Mouse (Mus musculus) liver, embryonic 13.5 days (tissue): Measurements from ENCODE around the gene Denr. TPM values are rescaled to one million over a fixed set of nuclear protein-coding genes. Genes with fewer than 3 reads are reported as not detected.

Experiments
- ATAC-seq: fragments of 200-750 bp; cut with Nextera tagmentation; 2 replicates; pipeline ENCODE4 v1.8.0; 2017; ENCODE audit warnings: low read depth, mild to moderate bottlenecking, moderate number of reproducible peaks, moderate library complexity
- DNase-seq: peaks from one replicate; pipeline ENCODE4 v3.0.0; 2022
- H3K27ac ChIP-seq: fragments of 300-500 bp; sonication (generic); 2 replicates; pipeline ENCODE4 v1.5.1; 2015; ENCODE audit warnings: moderate library complexity, mild to moderate bottlenecking, inconsistent platforms
- H3K27me3 ChIP-seq: fragments of 300-500 bp; sonication (generic); 2 replicates; pipeline ENCODE4 v1.6.1; 2015; ENCODE audit warnings: mild to moderate bottlenecking, inconsistent platforms
- H3K36me3 ChIP-seq: fragments of 300-500 bp; sonication (generic); 2 replicates; pipeline ENCODE4 v1.6.1; 2015; ENCODE audit warnings: mild to moderate bottlenecking, inconsistent platforms
- H3K4me1 ChIP-seq: fragments of 300-500 bp; sonication (generic); replicated peaks from 2 replicates; pipeline ENCODE4 v1.6.1; 2015; ENCODE audit warnings: inconsistent platforms
- H3K4me2 ChIP-seq: fragments of 300-500 bp; sonication (generic); 2 replicates; pipeline ENCODE4 v1.6.1; 2015; ENCODE audit warnings: inconsistent platforms, mild to moderate bottlenecking, moderate library complexity
- H3K4me3 ChIP-seq: fragments of 300-500 bp; sonication (generic); replicated peaks from 2 replicates; pipeline ENCODE4 v1.5.1; 2015; ENCODE audit warnings: mild to moderate bottlenecking, inconsistent platforms
- H3K9ac ChIP-seq: fragments of 300-500 bp; sonication (generic); 2 replicates; pipeline ENCODE4 v1.6.1; 2015; ENCODE audit warnings: mild to moderate bottlenecking, inconsistent platforms
- H3K9me3 ChIP-seq: fragments of 300-500 bp; sonication (generic); replicated peaks from 2 replicates; pipeline ENCODE4 v1.6.1; 2016; ENCODE audit warnings: inconsistent platforms
- WGBS: fragments of 180-500 bp; shearing (Covaris S2); methylation state at CpG from one replicate; pipeline ENCODE4 v1.1.7; 2015; ENCODE audit not compliant: insufficient replicate concordance; 5-methylcytosine and 5-hydroxymethylcytosine counted together
- polyA plus RNA-seq: library from polyadenylated mRNA; unstranded; fragments of >200 nt; fragmentation: Nextera tagmentation; extraction: Ambion mirVana; gene quantifications from 2 replicates; pipeline ENCODE4 v1.2.1, GENCODE M21; 2015

Denr gene
- 79.0 and 103 TPM in 2 replicates for polyA plus RNA-seq

GRCm38 (mm10) chr5:123906976-123907630 is at the start of gene Denr:
Denr (plus strand) TSS chr5:123907175.
- H3K27me3 ChIP-seq: no peaks in the 10 kb centered on the region
- under 1% methylated on average over 59 of the region's 61 CpGs for WGBS
- peak; percentile 94 for ATAC-seq
- H3K9ac ChIP-seq: peak within 1 kb of the TSS; percentile 98
- H3K36me3 ChIP-seq: peaks cover 30% of the 10 kb centered on the region
- peak within 1 kb of the TSS; percentile 97 for H3K4me2 ChIP-seq
- peak; percentile 99 for DNase-seq
- peaks cover 33% of the 10 kb centered on the region for H3K4me1 ChIP-seq
- H3K4me3 ChIP-seq: peak within 1 kb of the TSS; percentile 95
- H3K9me3 ChIP-seq: no peaks in the 10 kb centered on the region
- H3K27ac ChIP-seq: peak within 1 kb of the TSS; percentile 80

DNA sequence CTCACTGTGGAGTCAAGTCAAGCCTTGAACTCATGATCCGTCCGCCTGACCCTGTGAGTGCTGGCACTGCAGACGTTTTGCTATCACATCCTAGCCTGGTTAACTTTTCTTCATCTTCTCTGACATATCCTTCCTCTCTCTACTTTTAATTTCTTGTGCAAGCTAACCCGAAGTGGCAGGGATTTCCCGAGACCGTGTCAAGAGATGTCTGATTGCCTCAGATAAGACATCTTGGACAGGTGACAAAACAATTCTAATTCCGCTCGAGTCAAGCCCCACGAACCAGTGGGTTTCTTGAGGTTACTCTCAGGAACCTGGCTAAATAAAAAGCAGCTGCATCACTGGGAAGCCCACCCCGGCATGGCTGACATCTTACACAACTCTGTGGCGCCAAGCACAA is 48.2 kb upstream of the Denr start:
- Histone ChIP-seq H3K4me2 (no peak overlapping the region), H3K4me3 (no peak overlapping the region), H3K27me3 (no peaks in the 10 kb centered on the region), H3K36me3 (no peaks in the 10 kb centered on the region), H3K9ac (no peak overlapping the region), H3K4me1 (peaks cover 12% of the 10 kb centered on the region; the same call in 1 of the 2 replicates), H3K27ac (no peak overlapping the region), H3K9me3 (no peaks in the 10 kb centered on the region; the same call in 1 of the 2 replicates)
- no peak for ATAC-seq
- no peak for DNase-seq
- 42% methylated on average over 11 of the region's 11 CpGs for WGBS

DNA sequence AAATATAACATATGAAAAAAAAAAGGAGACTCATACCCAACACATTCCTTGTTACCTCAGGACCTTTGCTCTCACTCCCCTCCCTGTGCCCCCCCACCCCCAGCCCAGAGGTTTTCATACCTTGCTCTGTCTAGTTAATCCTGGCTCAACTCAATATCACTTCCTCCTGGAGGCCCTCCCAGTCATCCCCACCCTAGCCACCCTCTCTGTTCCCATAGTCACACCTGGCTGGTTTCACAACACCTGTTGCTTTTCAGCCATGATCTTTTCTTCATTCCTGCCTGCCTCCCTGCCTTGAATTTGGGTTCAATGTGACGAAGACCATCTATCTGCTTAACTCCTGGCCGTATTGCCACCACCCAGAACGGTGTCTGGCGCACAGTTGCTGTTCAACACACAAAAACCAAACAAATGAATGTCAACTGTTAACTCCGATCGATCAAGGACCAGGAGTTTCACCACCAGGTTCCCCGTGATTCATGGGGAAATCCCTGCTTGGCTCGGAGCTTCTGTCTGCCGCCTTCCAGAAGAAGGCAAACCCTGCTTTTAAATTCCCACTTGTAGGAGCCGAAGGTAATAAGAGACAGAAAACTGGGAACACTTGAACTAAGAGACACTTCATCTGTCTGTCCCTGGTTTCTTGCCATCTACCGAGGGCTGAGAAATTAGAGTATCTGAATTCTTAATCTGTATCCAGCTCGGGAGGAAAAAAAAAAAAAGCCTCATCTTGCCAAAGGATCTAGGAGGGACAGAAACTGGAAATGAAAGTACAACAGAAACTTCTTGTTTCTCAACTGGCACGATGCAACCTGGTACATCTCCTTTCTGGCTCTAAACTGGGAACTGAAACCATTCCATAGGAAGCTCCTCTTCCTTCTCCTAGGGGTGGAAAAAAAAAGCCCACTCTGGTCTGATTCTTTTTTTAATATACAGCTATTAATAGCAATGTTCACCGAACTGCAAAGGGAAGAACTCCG is 44.3 kb upstream of the Denr start:
- DNase-seq (no peak), ATAC-seq (no peak)
- WGBS: 59% methylated on average over 15 of the region's 15 CpGs
- Histone ChIP-seq H3K4me2 (no peak overlapping the region), H3K27me3 (no peaks in the 10 kb centered on the region), H3K27ac (no peak overlapping the region), H3K4me3 (no peak overlapping the region), H3K4me1 (peaks cover 12% of the 10 kb centered on the region; the same call in 1 of the 2 replicates), H3K9me3 (no peaks in the 10 kb centered on the region), H3K9ac (no peak overlapping the region), H3K36me3 (no peaks in the 10 kb centered on the region)

GRCm38 (mm10) chr5:123863934-123864333 is 43.0 kb upstream of the Denr start:
- no peak overlapping the region for H3K9ac ChIP-seq
- no peaks in the 10 kb centered on the region for H3K27me3 ChIP-seq
- H3K27ac ChIP-seq: no peak overlapping the region
- H3K4me3 ChIP-seq: no peak overlapping the region
- H3K9me3 ChIP-seq: no peaks in the 10 kb centered on the region
- H3K4me1 ChIP-seq: 0 out of 2 replicates have a peak, but pooled peaks cover 7% of the 10 kb centered on the region
- no peak for ATAC-seq
- no peaks in the 10 kb centered on the region for H3K36me3 ChIP-seq
- H3K4me2 ChIP-seq: no peak overlapping the region
- DNase-seq: no peak
- WGBS: 73% methylated on average over 14 of the region's 14 CpGs

DNA sequence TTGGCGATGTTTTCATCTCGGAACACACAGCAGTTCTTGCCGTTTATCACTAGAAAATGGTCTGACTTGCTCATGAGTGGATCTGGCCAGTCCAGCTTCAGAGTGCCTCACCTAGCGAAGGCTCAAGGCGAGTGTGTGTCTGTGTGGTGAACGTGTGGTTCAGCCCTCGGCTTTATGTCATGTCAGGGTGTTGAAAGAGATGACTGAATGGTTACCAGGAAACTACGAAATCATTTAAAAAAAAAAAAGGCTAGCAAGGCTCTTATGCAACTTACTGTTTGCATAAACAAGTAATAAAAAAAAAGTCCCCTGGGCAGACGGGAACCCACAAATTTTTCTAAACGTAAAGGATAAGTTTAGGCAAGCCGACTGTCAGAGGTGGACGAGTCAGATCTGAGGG is 41.6 kb upstream of the Denr start, which contains the start of gene Hcar2:
Gene Hcar2, minus strand, starts transcription at position 135 of the 400 bp plus-strand sequence.
- ATAC-seq (no peak), DNase-seq (no peak)
- H3K27me3 ChIP-seq: no peaks in the 10 kb centered on the region
- no peak within 1 kb of the TSS for H3K4me2 ChIP-seq
- H3K4me3 ChIP-seq: no peak within 1 kb of the TSS
- H3K9me3 ChIP-seq: no peaks in the 10 kb centered on the region
- no peaks in the 10 kb centered on the region for H3K36me3 ChIP-seq
- H3K9ac ChIP-seq: no peak within 1 kb of the TSS
- H3K27ac ChIP-seq: no peak within 1 kb of the TSS
- 0 out of 2 replicates have a peak, but pooled peaks cover 5% of the 10 kb centered on the region for H3K4me1 ChIP-seq
- WGBS: 62% methylated on average over 12 of the region's 12 CpGs

- H3K27ac ChIP-seq: no peak overlapping the region
- DNase-seq (no peak), ATAC-seq (no peak)
- 67% methylated on average over 4 of the region's 4 CpGs for WGBS
- H3K4me1 ChIP-seq: 0 out of 2 replicates have a peak, but pooled peaks cover 3% of the 10 kb centered on the region
- H3K4me3 ChIP-seq: no peak overlapping the region
- H3K9ac ChIP-seq: no peak overlapping the region
- no peaks in the 10 kb centered on the region for H3K36me3 ChIP-seq
- H3K9me3 ChIP-seq: no peaks in the 10 kb centered on the region
- H3K27me3 ChIP-seq: no peaks in the 10 kb centered on the region
- H3K4me2 ChIP-seq: no peak overlapping the region
Measured at GRCm38 (mm10) chr5:123866457-123866856, 40.5 kb upstream of the Denr start.

DNA sequence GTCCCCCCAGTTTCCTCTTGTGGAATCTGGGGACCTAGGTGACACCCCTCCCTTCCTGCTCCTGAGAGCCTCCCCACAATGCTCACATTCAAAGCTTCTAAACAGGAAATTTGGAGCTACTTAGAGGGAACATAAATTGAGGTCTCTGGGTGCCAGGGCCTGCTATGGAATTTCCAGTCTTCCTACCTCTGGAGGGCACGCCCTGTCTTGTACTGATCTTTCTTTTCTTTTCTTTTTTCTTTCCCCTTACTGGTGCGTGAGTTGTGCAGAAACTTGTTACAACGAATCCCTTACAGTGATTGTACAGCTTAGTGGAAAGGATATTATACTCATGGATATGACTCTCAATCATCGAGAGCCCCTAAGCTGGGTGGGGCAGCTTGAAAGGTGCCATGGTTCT is 37.4 kb upstream of the Denr start:
- H3K9me3 ChIP-seq: no peaks in the 10 kb centered on the region
- ATAC-seq (no peak), DNase-seq (no peak)
- no peak overlapping the region for H3K9ac ChIP-seq
- no peak overlapping the region for H3K27ac ChIP-seq
- WGBS: 76% methylated on average over 4 of the region's 4 CpGs
- H3K27me3 ChIP-seq: no peaks in the 10 kb centered on the region
- H3K4me1 ChIP-seq: no peaks in the 10 kb centered on the region
- H3K4me3 ChIP-seq: no peak overlapping the region
- no peaks in the 10 kb centered on the region for H3K36me3 ChIP-seq
- no peak overlapping the region for H3K4me2 ChIP-seq

DNA sequence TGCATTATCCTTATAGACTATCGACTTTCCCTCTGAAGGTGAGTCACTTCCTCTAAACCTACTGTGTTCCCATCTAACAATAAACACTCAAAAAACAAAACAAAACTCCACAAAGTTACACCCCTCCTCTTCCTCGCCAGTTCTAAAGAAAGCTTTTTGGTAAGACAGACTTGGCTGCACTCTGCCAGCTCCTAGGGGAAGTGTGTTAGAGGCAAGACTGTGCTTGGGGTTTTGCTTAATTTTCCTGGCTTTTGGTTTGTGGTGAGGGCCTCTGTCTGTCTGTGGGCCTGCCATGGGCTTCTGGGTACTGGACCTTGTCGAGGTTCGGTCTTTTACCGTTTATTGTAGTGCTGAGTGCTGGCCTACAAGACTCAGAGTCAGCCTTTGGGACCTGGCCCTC is 32.8 kb upstream of the Denr start:
- no peak for DNase-seq
- ATAC-seq: no peak
- Histone ChIP-seq H3K4me3 (no peak overlapping the region), H3K27me3 (0 out of 2 replicates have a peak, but pooled peaks cover 9% of the 10 kb centered on the region), H3K27ac (no peak overlapping the region), H3K4me2 (no peak overlapping the region), H3K36me3 (no peaks in the 10 kb centered on the region), H3K9ac (no peak overlapping the region), H3K4me1 (peaks cover 3% of the 10 kb centered on the region; the same call in 1 of the 2 replicates), H3K9me3 (no peaks in the 10 kb centered on the region)
- WGBS: 52% methylated on average over 5 of the region's 5 CpGs

DNA sequence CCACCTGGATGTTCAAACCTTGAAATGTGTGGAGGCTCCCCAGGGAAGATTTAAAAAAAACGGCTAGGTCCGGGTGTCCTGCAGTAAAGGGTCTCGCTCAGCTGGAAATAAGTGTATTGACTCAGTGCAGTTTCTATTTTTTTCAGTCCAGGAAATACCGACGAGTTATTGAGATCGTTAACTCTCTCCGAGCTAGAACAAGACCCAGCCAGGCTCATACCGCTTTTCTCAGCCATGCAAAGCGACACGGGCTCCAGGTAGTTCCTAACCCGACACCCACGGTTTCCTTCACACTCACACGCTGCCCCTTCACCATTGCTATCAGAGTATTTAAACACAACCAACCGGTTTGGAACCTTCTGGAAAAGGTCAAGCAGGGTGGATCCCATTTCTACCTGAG is 28.9 kb upstream of the Denr start:
- Histone ChIP-seq H3K27me3 (0 out of 2 replicates have a peak, but pooled peaks cover 9% of the 10 kb centered on the region), H3K9me3 (no peaks in the 10 kb centered on the region), H3K4me1 (peaks cover 12% of the 10 kb centered on the region), H3K36me3 (no peaks in the 10 kb centered on the region), H3K9ac (no peak overlapping the region), H3K4me3 (no peak overlapping the region), H3K27ac (no peak overlapping the region), H3K4me2 (no peak overlapping the region)
- DNase-seq (no peak), ATAC-seq (no peak)
- 49% methylated on average over 14 of the region's 14 CpGs for WGBS

GRCm38 (mm10) chr5:123879928-123880327 is 27.0 kb upstream of the Denr start, which contains the start of gene Hcar1:
Hcar1 (minus strand) TSS chr5:123880020.
- DNase-seq: no peak
- H3K4me2 ChIP-seq: no peak within 1 kb of the TSS
- no peak within 1 kb of the TSS for H3K9ac ChIP-seq
- no peaks in the 10 kb centered on the region for H3K36me3 ChIP-seq
- no peak for ATAC-seq
- no peaks in the 10 kb centered on the region for H3K9me3 ChIP-seq
- H3K27me3 ChIP-seq: 0 out of 2 replicates have a peak, but pooled peaks cover 9% of the 10 kb centered on the region
- no peak within 1 kb of the TSS for H3K27ac ChIP-seq
- 55% methylated on average over 12 of the region's 12 CpGs for WGBS
- H3K4me1 ChIP-seq: peaks cover 12% of the 10 kb centered on the region
- no peak within 1 kb of the TSS for H3K4me3 ChIP-seq

- 0 out of 2 replicates have a peak, but pooled peaks cover 9% of the 10 kb centered on the region for H3K27me3 ChIP-seq
- no peak overlapping the region for H3K9ac ChIP-seq
- DNase-seq (no peak), ATAC-seq (no peak)
- H3K9me3 ChIP-seq: no peaks in the 10 kb centered on the region
- no peak overlapping the region for H3K4me3 ChIP-seq
- H3K36me3 ChIP-seq: no peaks in the 10 kb centered on the region
- 78% methylated on average over 14 of the region's 14 CpGs for WGBS
- H3K27ac ChIP-seq: no peak overlapping the region
- no peak overlapping the region for H3K4me2 ChIP-seq
- peaks cover 12% of the 10 kb centered on the region for H3K4me1 ChIP-seq
Measured at GRCm38 (mm10) chr5:123880778-123881177, 26.2 kb upstream of the Denr start.
